Mouse (Mus musculus): Measurements from ENCODE around the gene Spi1. TPM values are rescaled to one million over a fixed set of nuclear protein-coding genes. Genes with fewer than 3 reads are reported as not detected.
"Not testable (repeated sequence)": the region's sequence is repeated elsewhere in the genome, so short reads cannot be mapped to it uniquely, and the experiment has no call there.

The Spi1 gene
- 1 to 10 TPM; 3.2 to 6.4 TPM for total RNA-seq (2021)
- long read RNA-seq, experiment 1, partial matches to known transcripts, result 0 of 2 reads
- long read RNA-seq, experiment 1, other reads (novel, unspliced or antisense), result 0 of 2 reads
- long read RNA-seq, experiment 2, partial matches to known transcripts, result 1 of 2 reads
- long read RNA-seq, experiment 2, other reads (novel, unspliced or antisense), result 0 of 2 reads

GRCm38 (mm10) chr2:91081775-91082695, at the start of gene Spi1:
Spi1 (plus strand) TSS chr2:91082390.
- DNase-seq, result no peak

DNA sequence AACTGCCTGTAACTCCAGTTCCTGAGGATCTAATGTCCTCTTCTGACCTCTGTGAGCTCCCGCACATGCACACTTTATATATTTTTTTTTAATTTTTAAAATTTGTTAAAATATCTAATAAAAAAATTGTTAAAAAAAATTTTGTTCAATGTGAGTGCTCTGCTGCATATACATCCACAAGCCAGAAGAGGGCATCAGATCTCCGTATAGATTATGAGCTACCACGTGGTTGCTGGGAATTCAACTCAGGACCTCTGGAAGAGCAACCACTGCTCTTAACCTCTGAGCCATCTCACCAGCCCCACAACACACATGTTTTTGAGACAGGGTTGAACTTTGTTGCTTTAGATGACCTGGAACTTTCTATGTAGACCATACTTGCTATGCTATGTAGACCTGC, 49.2 kb upstream of the Spi1 start:
- no peak for DNase-seq

- DNase-seq, result peak; percentile 61
Measured at GRCm38 (mm10) chr2:91035385-91035784, 46.8 kb upstream of the Spi1 start, which contains the start of gene Rapsn. Rapsn (plus strand) TSS chr2:91035620.

DNA sequence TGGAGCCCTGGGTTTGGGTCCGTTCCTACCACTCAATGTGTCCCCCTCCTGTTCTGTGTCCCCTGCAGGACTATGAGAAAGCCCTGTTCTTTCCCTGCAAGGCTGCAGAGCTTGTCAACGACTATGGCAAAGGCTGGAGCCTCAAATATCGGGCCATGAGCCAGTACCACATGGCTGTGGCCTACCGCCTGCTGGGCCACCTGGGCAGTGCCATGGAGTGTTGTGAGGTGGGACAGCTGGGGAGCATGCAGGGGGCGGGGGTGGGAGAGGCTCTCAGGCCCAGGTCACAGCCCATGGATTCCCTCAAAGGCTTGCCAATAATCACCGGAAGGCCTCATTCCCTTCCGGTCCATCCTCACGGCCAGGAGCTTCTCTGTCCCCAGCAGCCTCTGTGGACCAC, 40.4 kb upstream of the Spi1 start:
- DNase-seq, result no peak

DNA sequence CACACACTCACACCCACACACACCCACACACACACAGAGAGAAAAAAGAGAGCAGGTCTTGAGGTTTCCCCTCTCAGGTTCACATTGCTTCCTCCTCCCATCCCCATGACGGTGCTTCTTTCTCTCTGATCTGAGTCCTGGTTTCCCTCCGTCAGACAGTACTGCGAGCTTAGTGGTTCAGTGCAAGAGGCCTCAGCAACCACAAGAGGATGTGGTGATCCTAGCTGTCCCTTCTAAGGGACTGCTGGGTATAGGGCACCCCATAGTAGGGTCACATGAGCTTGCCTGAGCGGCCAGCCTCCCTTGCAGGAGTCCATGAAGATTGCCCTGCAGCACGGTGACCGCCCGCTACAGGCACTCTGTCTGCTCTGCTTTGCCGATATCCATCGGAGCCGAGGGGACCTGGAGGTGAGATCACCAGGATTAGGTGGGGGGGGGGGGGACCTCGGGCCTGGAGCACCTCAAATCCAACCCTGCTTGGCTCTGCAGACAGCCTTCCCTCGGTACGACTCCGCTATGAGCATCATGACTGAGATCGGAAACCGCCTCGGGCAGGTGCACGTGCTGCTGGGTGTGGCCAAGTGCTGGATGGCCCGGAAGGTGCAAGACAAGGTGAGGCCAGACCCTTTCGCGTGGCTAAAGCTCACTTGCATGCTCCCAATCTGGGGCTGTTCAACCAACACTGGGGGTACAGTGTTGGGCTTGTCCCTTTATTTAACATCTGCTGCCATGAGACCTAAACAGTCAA, 39.4 kb upstream of the Spi1 start:
- DNase-seq, result no peak

GRCm38 (mm10) chr2:91044727-91045126, 37.5 kb upstream of the Spi1 start:
- DNase-seq, result no peak

- not testable (repeated sequence) for DNase-seq
Measured at GRCm38 (mm10) chr2:91045805-91046204, 36.4 kb upstream of the Spi1 start.

- DNase-seq, result no peak
Measured at GRCm38 (mm10) chr2:91047359-91047758, 34.8 kb upstream of the Spi1 start.

- DNase-seq, result no peak
Measured at GRCm38 (mm10) chr2:91051917-91052316, 30.3 kb upstream of the Spi1 start.

DNA sequence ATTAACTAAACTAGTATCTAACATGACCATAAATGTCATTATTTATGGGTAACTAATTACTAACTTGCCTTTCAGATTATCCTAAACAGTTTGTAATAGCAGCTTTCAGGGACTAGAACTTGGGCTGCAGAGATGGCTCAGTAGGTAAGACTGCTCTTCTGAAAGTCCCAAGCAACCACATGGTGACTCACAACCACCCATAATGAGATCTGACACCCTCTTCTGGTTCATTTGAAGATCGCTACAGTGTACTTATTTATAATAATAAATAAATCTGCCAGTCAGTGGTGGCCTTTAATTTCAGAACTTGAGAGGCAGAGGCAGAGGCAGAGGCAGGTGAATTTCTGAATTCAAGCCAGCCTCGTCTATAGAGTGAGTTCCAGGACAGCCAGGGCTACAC, 29.4 kb upstream of the Spi1 start:
- DNase-seq, result no peak

DNA sequence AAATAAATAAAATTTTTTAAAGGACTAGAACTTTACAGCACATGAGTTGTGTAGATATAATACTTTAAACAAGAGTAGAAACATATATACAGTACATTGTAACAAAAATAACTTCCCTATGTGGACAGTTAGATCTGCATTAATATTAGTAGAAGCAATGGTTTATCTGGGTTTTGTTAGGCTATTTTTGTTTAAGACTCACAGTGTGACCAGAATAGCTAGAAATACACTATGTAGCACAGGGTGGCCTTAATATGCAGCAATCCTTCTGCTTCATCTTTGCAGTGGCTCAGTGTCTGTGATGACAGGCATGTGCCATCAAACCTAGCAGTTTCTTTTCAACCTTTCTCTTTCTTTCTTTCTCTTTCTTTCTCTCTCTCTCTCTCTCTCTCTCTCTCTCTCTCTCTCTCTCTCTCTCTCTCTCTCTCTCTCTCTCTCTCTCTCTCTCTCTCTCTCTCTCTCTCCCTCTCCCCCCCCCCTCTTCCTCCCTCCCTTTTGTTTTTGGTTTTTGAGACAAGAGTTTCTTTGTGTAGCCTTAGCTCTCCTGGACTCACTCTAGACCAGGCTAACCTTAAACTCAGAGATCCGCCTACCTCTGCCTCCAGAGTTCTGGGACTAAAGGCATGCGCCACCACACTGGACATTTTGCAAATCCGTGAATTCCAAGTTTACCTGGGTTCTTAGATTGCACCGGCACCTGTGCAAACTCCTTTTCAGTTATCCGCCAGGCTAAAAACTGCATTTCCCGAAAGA, 28.8 kb upstream of the Spi1 start:
- DNase-seq, result no peak

GRCm38 (mm10) chr2:91053934-91054382, 28.2 kb upstream of the Spi1 start, which contains the start of gene Psmc3:
Psmc3 (plus strand) TSS chr2:91054009.
- DNase-seq, result peak; percentile 99

GRCm38 (mm10) chr2:91058435-91058834, 23.8 kb upstream of the Spi1 start:
- DNase-seq, result no peak

GRCm38 (mm10) chr2:91059376-91059775, 22.8 kb upstream of the Spi1 start:
- DNase-seq, result no peak

DNA sequence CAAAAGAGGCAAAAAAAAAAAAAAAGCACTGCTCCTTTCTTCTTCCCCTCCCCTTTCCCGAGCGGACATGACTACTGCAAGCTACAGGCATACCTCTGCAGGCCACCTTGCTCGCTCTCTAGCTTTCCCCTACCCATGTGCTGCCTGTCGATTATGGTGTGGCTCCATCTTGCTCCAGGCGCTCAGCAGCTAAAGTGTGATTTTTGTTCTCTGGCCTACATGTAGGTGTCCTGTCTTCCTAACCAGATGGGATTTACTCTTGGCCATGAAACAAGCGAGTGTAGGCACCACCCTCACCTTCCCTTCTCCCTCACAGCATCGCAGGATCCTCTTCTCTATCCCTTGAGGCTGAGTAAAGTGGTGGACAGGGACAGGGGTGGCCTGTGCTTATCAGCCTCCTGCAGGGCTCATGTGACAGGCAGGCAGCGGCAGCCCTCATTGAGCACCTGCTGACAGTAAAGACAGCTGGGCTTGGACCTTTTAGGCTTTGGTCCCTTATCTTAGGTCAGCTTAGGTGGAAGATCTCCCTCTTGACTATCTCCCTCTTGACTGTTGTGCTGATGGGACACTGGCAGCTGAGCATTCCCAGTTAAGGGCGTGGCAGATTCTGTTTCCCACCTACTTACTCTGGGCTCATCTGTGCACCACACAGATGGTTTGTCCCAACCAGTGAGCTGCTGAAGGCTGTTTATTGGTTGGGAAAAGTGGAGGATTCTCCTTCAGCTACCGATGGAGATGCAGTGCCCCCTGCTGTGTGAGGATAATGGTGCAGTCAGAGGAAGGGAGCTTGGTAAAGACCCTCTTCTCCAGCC, 21.4 kb upstream of the Spi1 start:
- peak; percentile 62 for DNase-seq

GRCm38 (mm10) chr2:91061849-91062481, 20.2 kb upstream of the Spi1 start:
- no peak for DNase-seq

DNA sequence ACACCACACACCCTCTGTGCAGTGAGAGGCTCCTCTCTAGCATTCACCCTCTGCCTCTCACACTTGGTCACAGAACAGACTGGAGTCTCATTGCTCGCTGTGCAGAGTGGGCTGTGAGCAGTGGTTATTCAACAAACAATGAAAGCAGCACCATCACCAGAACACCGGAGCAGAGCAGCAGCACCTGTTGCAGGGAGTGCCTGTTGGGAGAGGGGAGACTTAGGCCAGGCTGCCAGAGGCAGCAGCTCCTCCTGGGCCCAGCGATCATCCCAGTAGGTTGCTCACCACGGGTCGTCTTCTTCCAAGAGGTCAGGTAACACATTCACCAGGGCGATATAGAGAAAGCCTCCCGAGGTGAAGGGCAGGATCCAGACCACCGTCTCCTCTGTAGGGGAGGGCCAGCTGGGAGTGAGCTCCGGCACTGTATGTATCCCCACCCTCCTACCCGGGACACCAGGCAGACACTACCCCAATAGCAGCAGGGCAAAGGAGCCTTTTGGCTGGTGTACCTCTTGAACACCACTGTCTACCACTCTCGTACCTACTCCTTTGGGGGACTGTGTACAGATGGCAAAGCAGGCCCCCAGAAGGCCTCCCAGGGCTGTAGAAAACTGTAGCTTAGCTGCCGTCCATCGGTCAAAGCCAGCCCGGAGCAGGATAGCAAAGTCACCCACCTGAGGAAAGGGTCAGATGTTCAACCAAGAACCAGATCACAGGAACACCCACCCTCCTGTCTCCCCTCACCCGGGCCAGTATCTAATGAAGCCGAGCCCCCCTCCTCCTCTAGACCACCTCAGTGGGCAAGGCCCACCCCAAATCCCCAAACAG, 19.2 kb upstream of the Spi1 start:
- DNase-seq, result no peak

GRCm38 (mm10) chr2:91064211-91064610, 18.0 kb upstream of the Spi1 start:
- DNase-seq, result no peak

DNA sequence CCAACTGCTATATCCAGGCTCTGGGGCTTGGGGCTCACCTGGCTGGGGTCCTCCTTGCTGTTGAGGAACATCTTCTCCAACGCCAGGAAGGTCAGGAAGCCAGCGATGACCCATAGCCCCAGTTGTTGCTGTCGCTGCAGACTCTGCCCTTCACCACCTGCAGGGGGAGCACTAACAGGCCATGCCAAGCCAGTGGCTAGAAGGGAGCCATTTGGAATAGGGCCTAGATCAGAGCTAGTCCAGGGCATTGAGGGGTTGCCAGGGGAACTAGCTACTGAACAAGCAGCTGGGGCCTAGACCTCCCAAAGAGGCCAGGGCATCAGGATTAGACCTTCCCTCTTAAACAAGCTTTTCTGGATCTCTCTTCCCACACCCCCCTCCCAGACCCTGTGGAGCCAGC, 16.6 kb upstream of the Spi1 start:
- DNase-seq, result peak; percentile 68

DNA sequence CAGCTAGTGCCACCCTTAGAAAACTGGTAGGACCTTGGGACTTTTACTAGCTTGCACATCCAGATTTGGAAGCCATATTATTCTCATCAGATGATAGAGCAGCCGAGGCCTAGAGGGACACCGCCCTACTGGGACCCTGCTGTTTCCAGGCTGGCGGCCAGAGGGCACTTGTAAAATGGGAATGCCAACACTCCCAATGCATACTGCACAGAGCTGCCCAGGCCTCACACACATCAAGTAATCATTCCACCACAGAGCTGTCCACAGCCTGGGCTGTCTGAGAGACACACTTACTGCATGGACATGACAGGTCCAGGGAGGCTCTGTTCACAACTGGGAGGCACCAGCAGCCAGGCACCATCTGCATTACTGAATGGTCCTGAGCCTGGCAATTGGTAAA, 15.7 kb upstream of the Spi1 start:
- DNase-seq, result no peak
